Mouse (Mus musculus): ENCODE measurements around the gene Atxn2. TPM values are rescaled to one million over a fixed set of nuclear protein-coding genes. Genes with fewer than 3 reads are reported as not detected.

The Atxn2 gene
- total RNA-seq, 1 experiment from 2014 or later: 56.5 TPM

GRCm38 (mm10) chr5:121795800-121796199 is 84.7 kb downstream of the Atxn2 start:
- peak in 1 of 2 experiments; percentile 32; a peak in 2 of 4 replicates for ATAC-seq (replicated peaks in 1 of 2; ENCODE audit: insufficient read depth in 1 of 2, low FRiP score in 2 of 2, low TSS enrichment in 1 of 2, low read depth in 1 of 2, poor library complexity in 2 of 2, severe bottlenecking in 2 of 2)

GRCm38 (mm10) chr5:121798447-121798846 is 87.3 kb downstream of the Atxn2 start:
- ATAC-seq (replicated peaks in 1 of 2; ENCODE audit: insufficient read depth in 1 of 2, low FRiP score in 2 of 2, low TSS enrichment in 1 of 2, low read depth in 1 of 2, poor library complexity in 2 of 2, severe bottlenecking in 2 of 2): no peak

- ATAC-seq (replicated peaks in 1 of 2; ENCODE audit: insufficient read depth in 1 of 2, low FRiP score in 2 of 2, low TSS enrichment in 1 of 2, low read depth in 1 of 2, poor library complexity in 2 of 2, severe bottlenecking in 2 of 2): no peak
Measured at GRCm38 (mm10) chr5:121807186-121807585, 96.0 kb downstream of the Atxn2 start.

GRCm38 (mm10) chr5:121808202-121808601 is 97.1 kb downstream of the Atxn2 start:
- ATAC-seq (replicated peaks in 1 of 2; ENCODE audit: insufficient read depth in 1 of 2, low FRiP score in 2 of 2, low TSS enrichment in 1 of 2, low read depth in 1 of 2, poor library complexity in 2 of 2, severe bottlenecking in 2 of 2): no peak

GRCm38 (mm10) chr5:121809667-121810224 is 98.6 kb downstream of the Atxn2 start:
- ATAC-seq (replicated peaks in 1 of 2; ENCODE audit: insufficient read depth in 1 of 2, low FRiP score in 2 of 2, low TSS enrichment in 1 of 2, low read depth in 1 of 2, poor library complexity in 2 of 2, severe bottlenecking in 2 of 2): no peak

GRCm38 (mm10) chr5:121810331-121811151 is 99.4 kb downstream of the Atxn2 start:
- no peak for ATAC-seq (replicated peaks in 1 of 2; ENCODE audit: insufficient read depth in 1 of 2, low FRiP score in 2 of 2, low TSS enrichment in 1 of 2, low read depth in 1 of 2, poor library complexity in 2 of 2, severe bottlenecking in 2 of 2)

GRCm38 (mm10) chr5:121811485-121811931 is 100.4 kb downstream of the Atxn2 start:
- peak; percentile 77 to 80 for ATAC-seq (replicated peaks in 1 of 2; ENCODE audit: insufficient read depth in 1 of 2, low FRiP score in 2 of 2, low TSS enrichment in 1 of 2, low read depth in 1 of 2, poor library complexity in 2 of 2, severe bottlenecking in 2 of 2)

- ATAC-seq (replicated peaks in 1 of 2; ENCODE audit: insufficient read depth in 1 of 2, low FRiP score in 2 of 2, low TSS enrichment in 1 of 2, low read depth in 1 of 2, poor library complexity in 2 of 2, severe bottlenecking in 2 of 2): no peak
Measured at GRCm38 (mm10) chr5:121812526-121813243, 101.5 kb downstream of the Atxn2 start.

GRCm38 (mm10) chr5:121813744-121814143 is 102.6 kb downstream of the Atxn2 start:
- ATAC-seq (replicated peaks in 1 of 2; ENCODE audit: insufficient read depth in 1 of 2, low FRiP score in 2 of 2, low TSS enrichment in 1 of 2, low read depth in 1 of 2, poor library complexity in 2 of 2, severe bottlenecking in 2 of 2): no peak

- ATAC-seq (replicated peaks in 1 of 2; ENCODE audit: insufficient read depth in 1 of 2, low FRiP score in 2 of 2, low TSS enrichment in 1 of 2, low read depth in 1 of 2, poor library complexity in 2 of 2, severe bottlenecking in 2 of 2): no peak
Measured at GRCm38 (mm10) chr5:121815067-121815466, 103.9 kb downstream of the Atxn2 start.

GRCm38 (mm10) chr5:121815867-121816380 is 104.8 kb downstream of the Atxn2 start:
- ATAC-seq (replicated peaks in 1 of 2; ENCODE audit: insufficient read depth in 1 of 2, low FRiP score in 2 of 2, low TSS enrichment in 1 of 2, low read depth in 1 of 2, poor library complexity in 2 of 2, severe bottlenecking in 2 of 2): no peak

GRCm38 (mm10) chr5:121816611-121817010 is 105.5 kb downstream of the Atxn2 start:
- ATAC-seq (replicated peaks in 1 of 2; ENCODE audit: insufficient read depth in 1 of 2, low FRiP score in 2 of 2, low TSS enrichment in 1 of 2, low read depth in 1 of 2, poor library complexity in 2 of 2, severe bottlenecking in 2 of 2): no peak

GRCm38 (mm10) chr5:121817551-121817950 is 106.4 kb downstream of the Atxn2 start:
- no peak for ATAC-seq (replicated peaks in 1 of 2; ENCODE audit: insufficient read depth in 1 of 2, low FRiP score in 2 of 2, low TSS enrichment in 1 of 2, low read depth in 1 of 2, poor library complexity in 2 of 2, severe bottlenecking in 2 of 2)

- ATAC-seq (replicated peaks in 1 of 2; ENCODE audit: insufficient read depth in 1 of 2, low FRiP score in 2 of 2, low TSS enrichment in 1 of 2, low read depth in 1 of 2, poor library complexity in 2 of 2, severe bottlenecking in 2 of 2): no peak
Measured at GRCm38 (mm10) chr5:121818401-121818800, 107.3 kb downstream of the Atxn2 start.

- no peak for ATAC-seq (replicated peaks in 1 of 2; ENCODE audit: insufficient read depth in 1 of 2, low FRiP score in 2 of 2, low TSS enrichment in 1 of 2, low read depth in 1 of 2, poor library complexity in 2 of 2, severe bottlenecking in 2 of 2)
Measured at GRCm38 (mm10) chr5:121818862-121819261, 107.7 kb downstream of the Atxn2 start.

- ATAC-seq (replicated peaks in 1 of 2; ENCODE audit: insufficient read depth in 1 of 2, low FRiP score in 2 of 2, low TSS enrichment in 1 of 2, low read depth in 1 of 2, poor library complexity in 2 of 2, severe bottlenecking in 2 of 2): peak in 1 of 2 experiments; percentile 20; a peak in 2 of 4 replicates
Measured at GRCm38 (mm10) chr5:121819559-121819958, 108.4 kb downstream of the Atxn2 start.

- ATAC-seq (replicated peaks in 1 of 2; ENCODE audit: insufficient read depth in 1 of 2, low FRiP score in 2 of 2, low TSS enrichment in 1 of 2, low read depth in 1 of 2, poor library complexity in 2 of 2, severe bottlenecking in 2 of 2): no peak
Measured at GRCm38 (mm10) chr5:121820161-121820560, 109.0 kb downstream of the Atxn2 start.

GRCm38 (mm10) chr5:121820657-121821056 is 109.5 kb downstream of the Atxn2 start:
- ATAC-seq (replicated peaks in 1 of 2; ENCODE audit: insufficient read depth in 1 of 2, low FRiP score in 2 of 2, low TSS enrichment in 1 of 2, low read depth in 1 of 2, poor library complexity in 2 of 2, severe bottlenecking in 2 of 2): no peak
